Mouse (Mus musculus): ENCODE measurements around the gene Map2k6. TPM values are rescaled to one million over a fixed set of nuclear protein-coding genes. Genes with fewer than 3 reads are reported as not detected.

Gene Map2k6
- polyA plus RNA-seq, 1 experiment from 2014 or later, result 4.2 TPM

- DNase-seq (peak; percentile 34), ATAC-seq (no peak)
- Histone ChIP-seq H3K27me3 (ENCODE audit: insufficient read depth, low read length) (no peaks in the 10 kb centered on the region), H3K9ac (replicated peaks) (no peak overlapping the region), H3K36me3 (replicated peaks; ENCODE audit: insufficient read depth, low read length) (no peaks in the 10 kb centered on the region), H3K27ac (ENCODE audit: low read depth) (no peak overlapping the region), H3K4me2 (ENCODE audit: low read depth, low read length) (peak overlapping the region; percentile 26; the same call in 1 of the 2 replicates), H3K9me3 (ENCODE audit: low read length) (no peaks in the 10 kb centered on the region), H3K4me1 (ENCODE audit: insufficient read depth) (peaks cover 23% of the 10 kb centered on the region), H3K4me3 (ENCODE audit: low read depth, low read length) (no peak overlapping the region)
- no peak for TF ChIP-seq EP300 (IDR thresholded peaks at IDR 0.05; ENCODE audit: low read depth)
- no peak for TF ChIP-seq CTCF (IDR thresholded peaks at IDR 0.05; ENCODE audit: low read depth)
- WGBS (ENCODE audit: insufficient replicate concordance), result 71% methylated on average over 6 of the region's 6 CpGs
Measured at GRCm38 (mm10) chr11:110444576-110444975, 45.7 kb downstream of the Map2k6 start.

GRCm38 (mm10) chr11:110448131-110448725 is 49.3 kb downstream of the Map2k6 start:
- ATAC-seq, result peak; percentile 72
- Histone ChIP-seq H3K9me3 (ENCODE audit: low read length) (no peaks in the 10 kb centered on the region), H3K9ac (replicated peaks) (peak overlapping the region; percentile 44), H3K4me1 (ENCODE audit: insufficient read depth) (peaks cover 49% of the 10 kb centered on the region), H3K27ac (ENCODE audit: low read depth) (peak overlapping the region; percentile 77), H3K4me3 (ENCODE audit: low read depth, low read length) (peak overlapping the region; percentile 39), H3K27me3 (ENCODE audit: insufficient read depth, low read length) (no peaks in the 10 kb centered on the region), H3K4me2 (ENCODE audit: low read depth, low read length) (peak overlapping the region; percentile 72), H3K36me3 (replicated peaks; ENCODE audit: insufficient read depth, low read length) (no peaks in the 10 kb centered on the region)
- DNase-seq, result peak; percentile 77
- TF ChIP-seq CTCF (IDR thresholded peaks at IDR 0.05; ENCODE audit: low read depth), result no peak
- no peak for TF ChIP-seq EP300 (IDR thresholded peaks at IDR 0.05; ENCODE audit: low read depth)
- 14% methylated on average over 7 of the region's 7 CpGs for WGBS (ENCODE audit: insufficient replicate concordance)

- DNase-seq, result peak; percentile 50
- peak; percentile 79 for ATAC-seq
- peaks cover 47% of the 10 kb centered on the region for H3K4me1 ChIP-seq (ENCODE audit: insufficient read depth)
Measured at GRCm38 (mm10) chr11:110448726-110449161, 49.8 kb downstream of the Map2k6 start.

GRCm38 (mm10) chr11:110449183-110449582 is 50.3 kb downstream of the Map2k6 start:
- H3K27ac ChIP-seq (ENCODE audit: low read depth), result peak overlapping the region; percentile 77
- 51% methylated on average over 11 of the region's 11 CpGs for WGBS (ENCODE audit: insufficient replicate concordance)
- peak; percentile 27 for DNase-seq
- TF ChIP-seq CTCF (IDR thresholded peaks at IDR 0.05; ENCODE audit: low read depth) (no peak), EP300 (IDR thresholded peaks at IDR 0.05; ENCODE audit: low read depth) (no peak)
- H3K4me2 ChIP-seq (ENCODE audit: low read depth, low read length), result peak overlapping the region; percentile 72
- peak overlapping the region; percentile 39 for H3K4me3 ChIP-seq (ENCODE audit: low read depth, low read length)
- H3K27me3 ChIP-seq (ENCODE audit: insufficient read depth, low read length), result no peaks in the 10 kb centered on the region
- peaks cover 46% of the 10 kb centered on the region for H3K4me1 ChIP-seq (ENCODE audit: insufficient read depth)
- peak; percentile 38 for ATAC-seq
- H3K9me3 ChIP-seq (ENCODE audit: low read length), result no peaks in the 10 kb centered on the region
- H3K36me3 ChIP-seq (replicated peaks; ENCODE audit: insufficient read depth, low read length), result no peaks in the 10 kb centered on the region
- H3K9ac ChIP-seq (replicated peaks), result peak overlapping the region; percentile 44

More at GRCm38 (mm10) chr11:110448726-110449161, 49.8 kb downstream of the Map2k6 start:
- TF ChIP-seq CTCF (IDR thresholded peaks at IDR 0.05; ENCODE audit: low read depth), result no peak
- peak; percentile 81 for TF ChIP-seq EP300 (IDR thresholded peaks at IDR 0.05; ENCODE audit: low read depth)
- Histone ChIP-seq H3K9ac (replicated peaks) (peak overlapping the region; percentile 44), H3K27ac (ENCODE audit: low read depth) (peak overlapping the region; percentile 77), H3K4me2 (ENCODE audit: low read depth, low read length) (peak overlapping the region; percentile 72), H3K36me3 (replicated peaks; ENCODE audit: insufficient read depth, low read length) (no peaks in the 10 kb centered on the region), H3K9me3 (ENCODE audit: low read length) (no peaks in the 10 kb centered on the region), H3K4me3 (ENCODE audit: low read depth, low read length) (peak overlapping the region; percentile 39), H3K27me3 (ENCODE audit: insufficient read depth, low read length) (no peaks in the 10 kb centered on the region)
- WGBS (ENCODE audit: insufficient replicate concordance), result 13% methylated on average over 12 of the region's 12 CpGs

GRCm38 (mm10) chr11:110450091-110450757 is 51.3 kb downstream of the Map2k6 start:
- H3K4me2 ChIP-seq (ENCODE audit: low read depth, low read length), result peak overlapping the region; percentile 32
- no peak overlapping the region for H3K4me3 ChIP-seq (ENCODE audit: low read depth, low read length)
- WGBS (ENCODE audit: insufficient replicate concordance), result 53% methylated on average over 15 of the region's 15 CpGs
- no peak for TF ChIP-seq EP300 (IDR thresholded peaks at IDR 0.05; ENCODE audit: low read depth)
- no peak for TF ChIP-seq CTCF (IDR thresholded peaks at IDR 0.05; ENCODE audit: low read depth)
- no peak for ATAC-seq
- H3K36me3 ChIP-seq (replicated peaks; ENCODE audit: insufficient read depth, low read length), result no peaks in the 10 kb centered on the region
- 0 out of 2 replicates have a peak overlapping the region, but pooled peaks have one; percentile 11 for H3K9ac ChIP-seq (replicated peaks)
- peak overlapping the region; percentile 60 for H3K27ac ChIP-seq (ENCODE audit: low read depth)
- no peaks in the 10 kb centered on the region for H3K27me3 ChIP-seq (ENCODE audit: insufficient read depth, low read length)
- peak; percentile 31 for DNase-seq
- H3K4me1 ChIP-seq (ENCODE audit: insufficient read depth), result peaks cover 42% of the 10 kb centered on the region
- no peaks in the 10 kb centered on the region for H3K9me3 ChIP-seq (ENCODE audit: low read length)

- DNase-seq (no peak), ATAC-seq (no peak)
- Histone ChIP-seq H3K9me3 (ENCODE audit: low read length) (no peaks in the 10 kb centered on the region), H3K4me1 (ENCODE audit: insufficient read depth) (peaks cover 42% of the 10 kb centered on the region), H3K27ac (ENCODE audit: low read depth) (peak overlapping the region; percentile 60; the same call in 1 of the 2 replicates), H3K9ac (replicated peaks) (no peak overlapping the region), H3K27me3 (ENCODE audit: insufficient read depth, low read length) (no peaks in the 10 kb centered on the region), H3K36me3 (replicated peaks; ENCODE audit: insufficient read depth, low read length) (no peaks in the 10 kb centered on the region), H3K4me3 (ENCODE audit: low read depth, low read length) (no peak overlapping the region), H3K4me2 (ENCODE audit: low read depth, low read length) (no peak overlapping the region)
- WGBS (ENCODE audit: insufficient replicate concordance), result 76% methylated on average over 4 of the region's 4 CpGs
- no peak for TF ChIP-seq CTCF (IDR thresholded peaks at IDR 0.05; ENCODE audit: low read depth)
- TF ChIP-seq EP300 (IDR thresholded peaks at IDR 0.05; ENCODE audit: low read depth), result no peak
Measured at GRCm38 (mm10) chr11:110450758-110451121, 51.8 kb downstream of the Map2k6 start.

Data from liver, postnatal 0 days (tissue).